Mouse (Mus musculus) cortical plate, adult 2 months (tissue): ENCODE measurements around the gene Ccn1.

Experiments used
- CTCF ChIP-seq: fragments of 200-500 bp; IDR thresholded peaks from 2 replicates; pipeline ENCODE4 v1.5.1; 2011; ENCODE audit warnings: mild to moderate bottlenecking, control low read depth, low read length; ENCODE audit not compliant: insufficient read depth; ENCODE audit errors: extremely low read depth
- POLR2A ChIP-seq: fragments of 200-500 bp; IDR thresholded peaks from 2 replicates; pipeline ENCODE4 v1.6.1; 2011; ENCODE audit warnings: mild to moderate bottlenecking, low read length, control low read depth; ENCODE audit not compliant: insufficient read depth; ENCODE audit errors: extremely low read depth

GRCm38 (mm10) chr3:145624786-145625185, 25.0 kb downstream of the Ccn1 start:
- TF ChIP-seq CTCF (no peak), POLR2A (no peak)
